Mouse (Mus musculus): ENCODE results near the gene Adprh.

DNA sequence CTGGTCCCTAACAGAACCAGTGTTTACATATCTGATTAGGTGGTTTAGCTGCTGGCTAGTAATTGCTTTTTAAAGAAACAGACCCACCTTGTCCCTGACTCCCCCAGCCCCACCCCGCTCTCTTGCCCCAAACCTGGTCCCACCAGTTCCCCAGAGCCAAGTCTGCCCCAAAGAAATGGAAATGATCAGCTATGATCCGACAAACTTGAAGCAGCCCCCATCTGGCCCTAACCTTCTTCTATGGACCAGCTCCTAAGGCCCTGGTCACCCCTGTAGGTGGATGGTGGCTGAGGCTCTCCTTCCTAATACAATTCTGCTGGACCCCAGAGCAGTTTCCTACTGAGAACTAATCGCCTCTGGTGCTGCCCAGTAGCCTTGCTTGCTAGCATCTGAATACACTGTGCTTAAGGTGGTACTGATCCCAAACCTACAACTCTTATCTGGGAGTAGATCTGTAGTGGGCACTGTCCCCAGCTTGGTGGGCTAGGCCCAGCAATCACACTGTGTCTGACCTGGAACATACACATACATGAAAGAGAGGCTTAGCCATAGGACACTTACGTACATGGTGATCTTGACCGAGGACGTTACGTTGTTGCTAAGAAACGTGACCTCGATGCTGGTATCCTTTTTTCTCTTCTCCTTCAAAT lies 52.1 kb downstream of the Adprh start:
- no peak for TF ChIP-seq POLR2A (IDR thresholded peaks at IDR 0.05; ENCODE audit: extremely low read depth, insufficient read depth, low read length)
- TF ChIP-seq CTCF (IDR thresholded peaks at IDR 0.05; ENCODE audit: low read depth, low read length), result no peak

All from liver, adult 2 months (tissue).